Mouse (Mus musculus) R1 (cell line): ENCODE results near the gene Rrp15.

ENCODE experiments used
- DNase-seq: peaks from one replicate; pipeline ENCODE4 v3.0.0-alpha.2; 2018; ENCODE audit warnings: low read depth, low spot score

The Rrp15 gene

DNA sequence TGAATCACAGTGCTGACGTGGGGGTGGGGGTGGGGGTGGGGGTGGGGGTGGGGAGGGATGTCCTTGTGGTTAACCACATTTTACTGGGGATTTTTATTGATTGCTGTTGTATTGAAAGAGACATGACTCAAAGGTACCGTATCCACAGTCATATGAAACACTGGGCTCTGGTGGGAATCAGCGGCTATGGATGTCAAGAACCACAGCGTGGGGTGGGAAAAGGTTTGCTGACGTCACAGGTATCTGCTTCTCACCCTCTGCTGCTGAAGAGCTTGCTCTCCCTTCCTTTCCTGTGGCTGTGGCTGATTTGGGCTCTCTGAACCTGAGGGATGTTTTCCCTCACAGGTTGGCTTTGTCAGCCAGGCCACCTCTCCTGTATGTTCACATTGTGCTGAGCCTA, 73.0 kb downstream of the Rrp15 start:
- no peak for DNase-seq

DNA sequence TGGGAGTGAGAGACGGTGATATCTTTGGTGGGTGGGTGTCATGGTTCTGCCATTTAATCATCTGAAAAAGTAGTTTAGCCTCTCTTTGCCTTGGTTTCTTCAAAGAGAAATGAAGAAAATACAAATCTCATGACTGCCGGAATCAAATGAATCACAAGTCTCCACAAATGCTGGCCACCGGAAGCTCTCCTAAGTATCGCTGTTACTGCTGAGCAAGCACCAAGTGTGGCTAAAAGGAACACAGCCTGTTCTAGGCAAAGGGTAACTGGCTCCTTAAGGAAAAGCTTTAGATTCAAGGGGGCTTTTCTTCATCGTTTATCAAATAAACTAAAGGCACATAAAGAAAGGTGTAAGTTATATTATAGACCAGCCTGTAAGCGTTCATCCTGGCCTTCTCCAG, 73.9 kb downstream of the Rrp15 start:
- no peak for DNase-seq

DNA sequence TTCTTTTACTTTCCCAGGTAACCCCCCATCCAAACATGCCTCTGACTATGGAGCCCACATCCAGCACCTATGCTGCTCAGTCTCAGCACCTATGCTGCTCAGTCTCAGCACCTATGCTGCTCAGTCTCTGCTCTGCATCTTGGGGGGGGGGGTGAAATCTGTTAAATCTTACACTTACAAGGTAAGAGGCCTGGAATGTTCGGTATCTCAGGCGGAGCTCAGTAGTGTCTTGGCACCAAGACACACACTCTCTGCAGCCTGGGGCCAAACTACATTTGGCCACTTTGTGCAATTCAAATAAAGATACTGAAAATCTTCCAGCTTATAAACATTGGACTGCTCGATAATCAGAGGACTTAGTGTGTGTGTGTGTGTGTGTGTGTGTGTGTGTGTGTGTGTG, 74.5 kb downstream of the Rrp15 start:
- DNase-seq: no peak

DNA sequence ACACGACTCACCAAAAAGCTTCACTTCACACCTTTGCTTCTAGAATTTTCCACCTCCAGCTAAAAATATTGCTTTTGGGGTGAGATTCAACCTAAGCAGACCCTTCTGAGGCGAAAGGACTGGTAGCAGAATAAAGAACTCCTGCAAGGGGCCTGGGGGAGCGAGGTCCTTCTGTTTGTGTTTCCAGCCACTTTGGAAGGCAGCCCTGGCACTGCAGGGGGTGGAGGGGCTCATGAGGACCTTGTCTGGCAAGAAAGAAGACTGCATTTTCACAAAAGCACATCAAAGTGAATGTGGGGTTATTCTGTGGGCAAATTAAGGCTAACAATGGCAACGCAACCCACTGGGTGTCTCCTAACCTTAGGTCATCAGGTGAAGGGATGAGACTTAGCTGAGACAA, 76.0 kb downstream of the Rrp15 start:
- DNase-seq: no peak
